Mouse (Mus musculus) E14TG2a.4 (cell line): ENCODE results near the gene Tatdn3.
"Not testable (repeated sequence)": the region's sequence is repeated elsewhere in the genome, so short reads cannot be mapped to it uniquely, and the experiment has no call there.

ENCODE experiments used
- H3K27me3 ChIP-seq: 2 replicates; pipeline ENCODE4 v1.6.1; 2014; ENCODE audit warnings: low read length, control low read depth; ENCODE audit not compliant: insufficient read depth
- H3K36me3 ChIP-seq: 2 replicates; pipeline ENCODE4 v1.6.1; 2014; ENCODE audit warnings: low read length, control low read depth; ENCODE audit not compliant: insufficient read depth
- H3K4me1 ChIP-seq: replicated peaks from 2 replicates; pipeline ENCODE4 v1.6.1; 2014; ENCODE audit warnings: low read depth, low read length, control low read depth
- H3K4me3 ChIP-seq: replicated peaks from 2 replicates; pipeline ENCODE4 v1.5.1; 2014; ENCODE audit warnings: mild to moderate bottlenecking, low read length
- H3K9me3 ChIP-seq: 2 replicates; pipeline ENCODE4 v1.6.1; 2014; ENCODE audit warnings: low read length, control low read depth
- CTCF ChIP-seq: conservative IDR thresholded peaks from 2 replicates; pipeline ENCODE4 v1.5.1; 2014; ENCODE audit warnings: low read length
- NANOG ChIP-seq: IDR thresholded peaks from 2 replicates; pipeline ENCODE4 v1.6.1; 2014; ENCODE audit warnings: borderline replicate concordance, low read length, mixed read lengths
- POU5F1 ChIP-seq: IDR thresholded peaks from 2 replicates; pipeline ENCODE4 v1.6.1; 2014; ENCODE audit warnings: low read length, borderline replicate concordance

The Tatdn3 gene

GRCm38 (mm10) chr1:191030182-191030581 is 32.5 kb downstream of the Tatdn3 start:
- no peaks in the 10 kb centered on the region for H3K9me3 ChIP-seq
- H3K4me3 ChIP-seq: no peak overlapping the region
- H3K27me3 ChIP-seq: no peaks in the 10 kb centered on the region
- no peaks in the 10 kb centered on the region for H3K36me3 ChIP-seq
- no peak for TF ChIP-seq NANOG
- TF ChIP-seq CTCF: no peak
- TF ChIP-seq POU5F1: peak; percentile 50; the same call in 1 of the 2 replicates
- peaks cover 31% of the 10 kb centered on the region for H3K4me1 ChIP-seq

- H3K9me3 ChIP-seq: no peaks in the 10 kb centered on the region
- no peaks in the 10 kb centered on the region for H3K27me3 ChIP-seq
- TF ChIP-seq CTCF: no peak
- no peak for TF ChIP-seq NANOG
- TF ChIP-seq POU5F1: no peak
- H3K4me1 ChIP-seq: peaks cover 33% of the 10 kb centered on the region
- H3K36me3 ChIP-seq: peaks cover 11% of the 10 kb centered on the region
- H3K4me3 ChIP-seq: peak within 1 kb of the TSS; percentile 90
Measured at GRCm38 (mm10) chr1:191026021-191026713, 36.6 kb downstream of the Tatdn3 start, which contains the start of gene Flvcr1. TSS of gene Flvcr1 (minus strand) at chr1:191026158.

- Histone ChIP-seq H3K9me3 (no peaks in the 10 kb centered on the region), H3K4me3 (peak overlapping the region; percentile 90), H3K4me1 (peaks cover 32% of the 10 kb centered on the region), H3K36me3 (peaks cover 19% of the 10 kb centered on the region), H3K27me3 (no peaks in the 10 kb centered on the region)
- TF ChIP-seq CTCF (no peak), NANOG (no peak), POU5F1 (no peak)
Measured at GRCm38 (mm10) chr1:191025016-191026012, 37.4 kb downstream of the Tatdn3 start.

- Histone ChIP-seq H3K36me3 (peaks cover 22% of the 10 kb centered on the region), H3K4me1 (peaks cover 25% of the 10 kb centered on the region)
- not testable (repeated sequence) for H3K9me3 ChIP-seq, H3K27me3 ChIP-seq, H3K4me3 ChIP-seq
Measured at GRCm38 (mm10) chr1:191023806-191024205, 38.9 kb downstream of the Tatdn3 start.

GRCm38 (mm10) chr1:191023140-191023539 is 39.6 kb downstream of the Tatdn3 start:
- TF ChIP-seq NANOG (no peak), CTCF (no peak), POU5F1 (no peak)
- Histone ChIP-seq H3K9me3 (no peaks in the 10 kb centered on the region), H3K36me3 (peaks cover 22% of the 10 kb centered on the region), H3K27me3 (no peaks in the 10 kb centered on the region), H3K4me3 (no peak overlapping the region), H3K4me1 (peaks cover 25% of the 10 kb centered on the region)

GRCm38 (mm10) chr1:191021016-191021415 is 41.7 kb downstream of the Tatdn3 start:
- no peaks in the 10 kb centered on the region for H3K27me3 ChIP-seq
- peaks cover 17% of the 10 kb centered on the region for H3K4me1 ChIP-seq
- H3K9me3 ChIP-seq: no peaks in the 10 kb centered on the region
- no peak overlapping the region for H3K4me3 ChIP-seq
- peaks cover 22% of the 10 kb centered on the region for H3K36me3 ChIP-seq
- no peak for TF ChIP-seq POU5F1
- TF ChIP-seq NANOG: no peak
- TF ChIP-seq CTCF: no peak

GRCm38 (mm10) chr1:191020217-191020924 is 42.4 kb downstream of the Tatdn3 start:
- no peaks in the 10 kb centered on the region for H3K9me3 ChIP-seq
- H3K27me3 ChIP-seq: no peaks in the 10 kb centered on the region
- no peak overlapping the region for H3K4me3 ChIP-seq
- TF ChIP-seq POU5F1 (no peak), NANOG (no peak), CTCF (no peak)
- peaks cover 24% of the 10 kb centered on the region for H3K36me3 ChIP-seq
- peaks cover 18% of the 10 kb centered on the region for H3K4me1 ChIP-seq

GRCm38 (mm10) chr1:191019803-191020202 is 42.9 kb downstream of the Tatdn3 start:
- TF ChIP-seq NANOG: no peak
- Histone ChIP-seq H3K36me3 (peaks cover 29% of the 10 kb centered on the region), H3K9me3 (no peaks in the 10 kb centered on the region)

More at GRCm38 (mm10) chr1:191019803-191020202, 42.9 kb downstream of the Tatdn3 start:
- peaks cover 18% of the 10 kb centered on the region for H3K4me1 ChIP-seq
- no peaks in the 10 kb centered on the region for H3K27me3 ChIP-seq
- no peak overlapping the region for H3K4me3 ChIP-seq
